Mouse (Mus musculus) neural tube, embryonic 13.5 days (tissue): ENCODE data around the gene Rdh19. TPM values are rescaled to one million over a fixed set of nuclear protein-coding genes. Genes with fewer than 3 reads are reported as not detected.

Experiments used
- ATAC-seq: fragments of 200-750 bp; cut with Nextera tagmentation; 2 replicates; pipeline ENCODE4 v1.8.0; 2017; ENCODE audit warnings: low read depth, mild to moderate bottlenecking, moderate TSS enrichment, moderate library complexity
- H3K27ac ChIP-seq: fragments of 300-500 bp; sonication (generic); replicated peaks from 2 replicates; pipeline ENCODE4 v1.5.1; 2015; ENCODE audit warnings: moderate library complexity, mild to moderate bottlenecking, inconsistent platforms
- H3K27me3 ChIP-seq: fragments of 300-500 bp; sonication (generic); 2 replicates; pipeline ENCODE4 v1.6.1; 2015; ENCODE audit warnings: mild to moderate bottlenecking, inconsistent platforms
- H3K36me3 ChIP-seq: fragments of 300-500 bp; sonication (generic); 2 replicates; pipeline ENCODE4 v1.6.1; 2015; ENCODE audit warnings: mild to moderate bottlenecking, inconsistent platforms
- H3K4me1 ChIP-seq: fragments of 300-500 bp; sonication (generic); replicated peaks from 2 replicates; pipeline ENCODE4 v1.6.1; 2015; ENCODE audit warnings: inconsistent platforms
- H3K4me2 ChIP-seq: fragments of 300-500 bp; sonication (generic); 2 replicates; pipeline ENCODE4 v1.6.1; 2015; ENCODE audit warnings: inconsistent platforms, mild to moderate bottlenecking, moderate library complexity
- H3K4me3 ChIP-seq: fragments of 300-500 bp; sonication (generic); 2 replicates; pipeline ENCODE4 v1.5.1; 2015; ENCODE audit warnings: mild to moderate bottlenecking, inconsistent platforms
- H3K9ac ChIP-seq: fragments of 300-500 bp; sonication (generic); 2 replicates; pipeline ENCODE4 v1.6.1; 2015; ENCODE audit warnings: moderate library complexity, mild to moderate bottlenecking, inconsistent platforms
- H3K9me3 ChIP-seq: fragments of 300-500 bp; sonication (generic); 2 replicates; pipeline ENCODE4 v1.6.1; 2016; ENCODE audit warnings: inconsistent platforms
- polyA plus RNA-seq: library from polyadenylated mRNA; unstranded; fragments of >200 nt; fragmentation: Nextera tagmentation; extraction: Ambion mirVana; gene quantifications from 2 replicates; pipeline ENCODE4 v1.2.1, GENCODE M21; 2015

Gene Rdh19
- polyA plus RNA-seq, 1 experiment from 2014 or later = not detected

DNA sequence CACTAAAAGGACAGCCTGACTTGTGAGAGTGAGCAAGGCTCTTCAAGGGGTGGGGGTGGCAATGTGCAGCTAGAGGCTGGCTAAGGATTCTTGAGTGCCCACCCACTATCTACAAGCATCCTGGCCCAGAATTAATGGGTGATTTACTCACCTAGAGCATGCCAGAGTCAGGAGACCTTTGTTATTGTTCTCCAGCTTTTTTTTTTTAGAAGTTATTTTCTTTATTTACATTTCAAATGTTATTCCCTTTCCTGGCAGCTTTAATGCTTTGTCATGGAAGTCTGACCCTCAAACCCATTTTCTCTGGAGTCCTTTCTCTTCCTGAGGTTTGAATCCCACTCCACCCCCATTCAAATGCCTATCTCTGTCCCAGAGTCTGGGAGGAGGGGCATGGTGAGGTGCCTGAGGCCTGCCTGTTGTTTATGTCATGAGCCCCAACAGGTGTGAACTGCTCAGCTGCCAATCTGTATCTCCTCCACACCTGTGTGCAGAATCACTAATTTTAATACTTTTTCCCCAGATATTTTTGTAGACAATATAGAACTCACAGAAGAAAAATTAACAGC lies 57.7 kb downstream of the Rdh19 start:
- H3K27ac ChIP-seq = no peak overlapping the region
- H3K4me1 ChIP-seq = peaks cover 6% of the 10 kb centered on the region
- no peak overlapping the region for H3K4me2 ChIP-seq
- H3K9ac ChIP-seq = no peak overlapping the region
- no peaks in the 10 kb centered on the region for H3K36me3 ChIP-seq
- no peaks in the 10 kb centered on the region for H3K27me3 ChIP-seq
- no peak for ATAC-seq
- H3K9me3 ChIP-seq = no peaks in the 10 kb centered on the region
- H3K4me3 ChIP-seq = no peak overlapping the region

Other genes starting within 250 kb of the Rdh19 start
- gene Lrp1, start 228.8 kb upstream of the Rdh19 start, polyA plus RNA-seq = 80.9 and 110 TPM in 2 replicates
- 5.9 and 6.0 TPM in 2 replicates for gene Stat6, start 206.9 kb upstream of the Rdh19 start, polyA plus RNA-seq
- gene Nemp1, start 183.0 kb upstream of the Rdh19 start, polyA plus RNA-seq = 3.3 and 3.6 TPM in 2 replicates
- gene Nab2, start 181.4 kb upstream of the Rdh19 start, polyA plus RNA-seq = 4.0 and 4.5 TPM in 2 replicates
- gene Myo1a, start 144.8 kb upstream of the Rdh19 start, polyA plus RNA-seq = 0.88 and 0.96 TPM in 2 replicates
- gene Tac2, start 125.5 kb upstream of the Rdh19 start, polyA plus RNA-seq = 0.31 and 1.9 TPM in 2 replicates
- 3.3 and 4.5 TPM in 2 replicates for gene Zbtb39, start 110.4 kb upstream of the Rdh19 start, polyA plus RNA-seq
- 0.45 and 0.92 TPM in 2 replicates for gene Gpr182, start 98.2 kb upstream of the Rdh19 start, polyA plus RNA-seq
- gene Rdh1, start 90.2 kb upstream of the Rdh19 start, polyA plus RNA-seq = not detected in 2 replicates
- gene Rdh16f1, start 90.1 kb upstream of the Rdh19 start, polyA plus RNA-seq = not detected in 2 replicates
- 0.14 and 0.20 TPM in 2 replicates for gene Rdh9, start 73.5 kb upstream of the Rdh19 start, polyA plus RNA-seq
- gene Rdh16, start 48.8 kb upstream of the Rdh19 start, polyA plus RNA-seq = not detected in 2 replicates
- gene Rdh16f2, start 16.5 kb downstream of the Rdh19 start, polyA plus RNA-seq = not detected in 2 replicates
- not detected in 2 replicates for gene Rdh7, start 38.9 kb downstream of the Rdh19 start, polyA plus RNA-seq
- gene Sdr9c7, start 48.6 kb downstream of the Rdh19 start, polyA plus RNA-seq = not detected in 2 replicates
- gene Hsd17b6, start 157.7 kb downstream of the Rdh19 start, polyA plus RNA-seq = not detected in 2 replicates
- 32.1 and 35.9 TPM in 2 replicates for gene Prim1, start 165.2 kb downstream of the Rdh19 start, polyA plus RNA-seq
- gene Naca, start 185.6 kb downstream of the Rdh19 start, polyA plus RNA-seq = 612 and 618 TPM in 2 replicates
- 448 and 456 TPM in 2 replicates for gene Ptges3, start 209.0 kb downstream of the Rdh19 start, polyA plus RNA-seq
- gene Atp5b, start 233.3 kb downstream of the Rdh19 start, polyA plus RNA-seq = 2,119 and 2,171 TPM in 2 replicates
- 10.9 and 12.2 TPM in 2 replicates for gene Baz2a, start 241.6 kb downstream of the Rdh19 start, polyA plus RNA-seq